Mouse (Mus musculus) lung, adult 2 months (tissue): ENCODE data around the gene H2-M3.

Experiments
- CTCF ChIP-seq: fragments of 200-500 bp; IDR thresholded peaks from 2 replicates; pipeline ENCODE4 v1.5.1; 2011; ENCODE audit warnings: mild to moderate bottlenecking, low read length, control low read depth; ENCODE audit not compliant: insufficient read depth
- POLR2A ChIP-seq: fragments of 200-500 bp; IDR thresholded peaks from 2 replicates; pipeline ENCODE4 v1.6.1; 2011; ENCODE audit warnings: low read depth, mild to moderate bottlenecking, control low read depth, low read length, borderline replicate concordance; ENCODE audit errors: extremely low read depth

DNA sequence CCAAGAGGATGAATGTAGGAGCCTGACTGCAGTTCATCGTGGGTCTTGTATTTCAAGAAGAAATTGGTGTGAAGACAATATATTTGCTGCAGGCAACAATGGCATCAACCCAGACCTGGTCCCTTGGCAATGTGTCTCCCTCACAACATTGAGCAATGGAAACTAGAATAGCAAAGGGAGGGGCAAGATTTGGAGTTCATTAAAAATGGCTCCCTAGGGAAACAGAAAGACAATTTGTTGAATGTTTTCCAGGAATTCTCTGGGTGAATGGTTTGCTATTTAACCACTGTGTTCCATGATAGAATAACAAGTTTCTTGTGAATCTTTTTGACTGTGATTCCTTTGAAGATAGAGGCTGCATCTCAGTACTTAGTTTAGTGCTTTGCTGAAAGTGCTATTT lies 6.4 kb upstream of the H2-M3 start, which contains the start of gene Olfr98:
- TF ChIP-seq CTCF (no peak), POLR2A (no peak)
